Mouse (Mus musculus) thymus, postnatal 36 days (tissue): ENCODE data around the gene Slx4.
A peak's percentile ranks its signal among the peaks of the same experiment; 100 is the strongest.
"Not testable (repeated sequence)": the region's sequence is repeated elsewhere in the genome, so short reads cannot be mapped to it uniquely, and the experiment has no call there.

Experiments
- DNase-seq, 2 experiments: peaks; one replicate each; pipeline ENCODE4 v3.0.0; 2022; ENCODE audit warnings: mixed read lengths in 2 of 2

Gene Slx4

GRCm38 (mm10) chr16:3988410-3988809, 15.2 kb downstream of the Slx4 start:
- DNase-seq, result no peak

- no peak for DNase-seq
Observed at GRCm38 (mm10) chr16:3983146-3983700, 20.3 kb downstream of the Slx4 start.

DNA sequence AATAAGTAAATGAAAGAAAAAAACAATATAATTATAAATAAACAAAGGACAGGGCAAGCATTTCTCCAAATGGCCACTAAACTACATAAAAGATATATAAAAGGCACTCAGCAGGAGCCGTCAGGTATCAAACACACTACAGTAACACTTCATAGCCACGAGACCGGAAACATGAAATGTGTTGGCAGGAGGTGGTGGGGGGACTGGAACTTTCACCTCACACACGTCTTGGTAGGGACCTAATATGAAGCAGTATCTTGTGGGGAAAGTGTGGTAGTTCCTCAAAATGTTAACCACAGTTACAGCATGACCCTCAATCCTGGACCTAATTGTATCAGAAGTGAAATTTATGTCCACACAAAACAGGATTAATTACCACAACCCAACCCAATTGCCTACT, 21.4 kb downstream of the Slx4 start:
- DNase-seq, result no peak

DNA sequence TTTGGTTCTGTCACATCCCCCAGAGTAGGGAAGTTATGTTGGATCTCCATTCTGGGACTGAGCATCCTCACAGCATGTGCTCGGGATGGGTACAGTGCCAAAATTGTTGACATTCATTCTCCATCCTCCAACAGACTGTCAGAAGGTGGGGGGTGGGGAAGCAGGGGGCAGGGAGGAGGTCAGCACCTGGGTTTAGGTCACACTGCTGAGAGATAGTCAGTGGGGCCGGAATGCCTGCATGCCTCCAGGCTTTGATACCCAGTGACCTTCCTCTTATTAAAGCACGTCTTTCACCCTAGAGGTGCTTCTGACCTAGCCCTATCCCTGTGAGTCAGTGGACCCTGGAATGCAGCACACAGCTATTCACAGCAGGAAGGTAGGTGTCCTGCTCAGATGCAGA, 26.9 kb downstream of the Slx4 start:
- DNase-seq, result no peak

- DNase-seq, result peak; percentile 66 to 74
Observed at GRCm38 (mm10) chr16:3976251-3976671, 27.3 kb downstream of the Slx4 start, which contains the start of gene Nlrc3. TSS of gene Nlrc3 (minus strand) at chr16:3976632.

GRCm38 (mm10) chr16:3975658-3976057, 27.9 kb downstream of the Slx4 start:
- peak in 1 of 2 experiments; percentile 8 for DNase-seq

DNA sequence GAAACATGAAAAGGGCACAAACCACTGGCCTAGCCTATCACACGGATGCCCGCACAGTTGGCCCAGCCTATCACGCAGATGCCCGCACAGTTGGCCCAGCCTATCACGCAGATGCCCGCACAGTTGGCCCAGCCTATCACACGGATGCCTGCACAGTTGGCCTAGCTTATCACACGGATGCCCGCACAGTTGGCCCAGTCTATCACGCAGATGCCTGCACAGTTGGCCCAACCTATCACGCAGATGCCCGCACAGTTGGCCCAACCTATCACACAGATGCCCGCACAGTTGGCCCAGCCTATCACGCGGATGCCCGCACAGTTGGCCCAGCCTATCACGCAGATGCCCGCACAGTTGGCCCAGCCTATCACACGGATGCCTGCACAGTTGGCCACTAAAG, 29.1 kb downstream of the Slx4 start:
- DNase-seq, result not testable (repeated sequence)

GRCm38 (mm10) chr16:3965534-3965933, 38.0 kb downstream of the Slx4 start:
- no peak for DNase-seq

DNA sequence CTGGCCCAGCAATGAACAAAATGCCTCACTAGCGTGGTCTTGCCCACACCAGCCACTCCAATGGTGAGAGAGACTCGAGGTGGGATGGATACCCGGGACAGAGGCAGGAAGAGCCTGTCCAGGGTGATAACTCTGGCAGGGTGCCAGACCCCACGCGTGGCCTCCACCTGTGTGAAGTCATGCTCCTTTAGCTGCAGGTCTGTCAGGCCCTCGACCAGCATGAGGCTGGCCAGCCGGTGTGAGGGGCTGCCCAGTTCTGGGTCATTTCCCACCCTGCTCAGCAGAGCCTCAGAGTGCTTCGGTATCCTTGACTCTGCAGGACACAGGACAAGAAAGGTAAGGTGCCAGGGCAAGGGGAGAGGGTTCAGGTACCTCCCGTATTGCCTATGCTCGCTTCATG, 38.6 kb downstream of the Slx4 start:
- DNase-seq, result no peak

GRCm38 (mm10) chr16:3959261-3959660, 44.3 kb downstream of the Slx4 start:
- DNase-seq, result no peak

GRCm38 (mm10) chr16:3956369-3956768, 47.2 kb downstream of the Slx4 start:
- no peak for DNase-seq

- DNase-seq, result no peak
Observed at GRCm38 (mm10) chr16:3951141-3951540, 52.4 kb downstream of the Slx4 start.

- no peak for DNase-seq
Observed at GRCm38 (mm10) chr16:3934701-3935100, 68.9 kb downstream of the Slx4 start.

- no peak for DNase-seq
Observed at GRCm38 (mm10) chr16:3934091-3934490, 69.5 kb downstream of the Slx4 start.

DNA sequence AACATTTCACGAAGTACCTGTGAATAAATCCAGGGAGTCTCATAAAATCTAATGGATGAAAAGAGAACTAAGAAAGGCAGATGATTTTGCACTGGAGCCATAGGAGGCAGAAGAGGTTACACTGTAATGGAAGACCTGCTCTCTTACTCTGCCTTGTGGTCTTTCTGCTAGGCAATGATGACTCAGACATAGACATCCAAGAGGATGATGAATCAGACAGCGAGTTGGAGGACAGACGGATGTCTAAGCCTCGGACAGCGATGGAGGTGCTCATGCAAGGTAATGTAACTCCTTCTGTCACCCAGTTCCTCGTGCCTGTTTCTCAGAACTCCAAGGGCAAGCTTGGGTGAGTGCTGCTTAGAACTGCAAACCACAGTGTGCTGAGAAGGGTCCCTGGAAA, 70.0 kb downstream of the Slx4 start:
- DNase-seq, result no peak

- DNase-seq, result no peak
Observed at GRCm38 (mm10) chr16:3929151-3929550, 74.4 kb downstream of the Slx4 start.
